Mouse (Mus musculus) heart, adult 2 months (tissue): ENCODE results near the gene Paqr8. TPM values are rescaled to one million over a fixed set of nuclear protein-coding genes. Genes with fewer than 3 reads are reported as not detected.
A peak's percentile ranks its signal among the peaks of the same experiment; 100 is the strongest.

Experiments used
- DNase-seq, 2 experiments: peaks; one replicate each; pipeline ENCODE4 v3.0.0; 2021
- H3K27ac ChIP-seq: fragments of 200-600 bp; 2 replicates; pipeline ENCODE4 v1.8.1; 2022
- H3K27me3 ChIP-seq: fragments of 200-500 bp; 2 replicates; pipeline ENCODE4 v1.6.1; 2012; ENCODE audit warnings: mild to moderate bottlenecking, low read length, inconsistent platforms, mixed read lengths; ENCODE audit not compliant: control insufficient read depth, insufficient read depth
- H3K36me3 ChIP-seq: fragments of 200-500 bp; 2 replicates; pipeline ENCODE4 v1.6.1; 2012; ENCODE audit warnings: low read length, inconsistent platforms; ENCODE audit not compliant: control insufficient read depth, insufficient read depth
- H3K4me1 ChIP-seq: fragments of 200-500 bp; 2 replicates; pipeline ENCODE4 v1.6.1; 2011; ENCODE audit warnings: low read length; ENCODE audit not compliant: control insufficient read depth, insufficient read depth
- H3K4me3 ChIP-seq: fragments of 200-600 bp; 2 replicates; pipeline ENCODE4 v1.8.1; 2022
- H3K79me2 ChIP-seq: fragments of 200-500 bp; replicated peaks from 2 replicates; pipeline ENCODE4 v1.6.1; 2012; ENCODE audit warnings: mild to moderate bottlenecking, inconsistent platforms, low read length, moderate library complexity, mixed read lengths; ENCODE audit not compliant: control insufficient read depth, insufficient read depth
- H3K9ac ChIP-seq: fragments of 200-500 bp; 2 replicates; pipeline ENCODE4 v1.6.1; 2012; ENCODE audit warnings: low read depth, mild to moderate bottlenecking, control low read depth, inconsistent platforms, low read length, mixed read lengths
- CTCF ChIP-seq: fragments of 200-600 bp; IDR thresholded peaks from 2 replicates; pipeline ENCODE4 v1.8.1; 2022; ENCODE audit warnings: antibody characterized with exemption, mild to moderate bottlenecking, moderate library complexity
- EP300 ChIP-seq: fragments of 200-500 bp; IDR thresholded peaks from 2 replicates; pipeline ENCODE4 v1.6.1; 2011; ENCODE audit warnings: low read depth, low read length, control low read depth; ENCODE audit not compliant: insufficient read depth
- POLR2A ChIP-seq: fragments of 200-500 bp; IDR thresholded peaks from 2 replicates; pipeline ENCODE4 v1.6.1; 2011; ENCODE audit warnings: mild to moderate bottlenecking, low read depth, low read length, control low read depth; ENCODE audit not compliant: insufficient read depth
- WGBS: fragments of 180-500 bp; shearing (Covaris S2); methylation state at CpG from one replicate; pipeline ENCODE4 v1.1.7; 2018; 5-methylcytosine and 5-hydroxymethylcytosine counted together
- intact Hi-C: fragments of 180-260 bp; cut with DNase I; formaldehyde crosslinking; loops from one replicate; pipeline ENCODE4 v1.15.1; 2025
- polyA plus RNA-seq: library from polyadenylated mRNA; depleted of rRNA; stranded (reverse); fragments of >200 nt; gene quantifications from 2 replicates; pipeline ENCODE4 v1.2.3, GENCODE M21; 2012
- total RNA-seq, 2 experiments: library from RNA; stranded (reverse); gene quantifications; 2 replicates each; pipeline ENCODE4 v1.2.3; 2021

Paqr8 gene
- total and polyA plus RNA-seq, 3 experiments, result 1.2 to 2.2 (median 2.0) TPM

DNA sequence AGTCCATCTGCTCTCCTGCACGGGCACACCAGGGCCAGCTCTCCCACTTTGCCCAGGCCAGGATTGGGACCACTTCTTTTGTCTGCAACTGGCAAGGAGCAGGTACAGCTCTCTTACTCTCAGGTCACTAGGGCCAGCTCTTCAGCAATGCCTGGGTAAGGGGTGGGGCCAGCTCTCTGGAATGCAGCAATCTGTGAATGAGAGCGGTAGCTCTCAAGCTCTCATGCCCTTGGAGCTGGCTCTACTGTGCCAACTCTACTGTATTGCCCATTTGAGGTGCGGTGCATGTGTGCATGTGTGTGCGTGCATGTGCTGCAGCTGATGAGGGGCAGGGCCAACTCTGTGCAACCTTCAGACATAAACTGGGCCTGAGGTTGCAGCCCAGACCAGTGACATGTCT lies 11.0 kb upstream of the Paqr8 start:
- no peaks in the 10 kb centered on the region for H3K4me1 ChIP-seq
- no peak overlapping the region for H3K9ac ChIP-seq
- 71% methylated on average over 4 of the region's 4 CpGs for whole genome bisulfite sequencing
- no peak for DNase-seq
- no peaks in the 10 kb centered on the region for H3K27me3 ChIP-seq
- H3K79me2 ChIP-seq, result no peaks in the 10 kb centered on the region
- TF ChIP-seq CTCF (no peak), EP300 (no peak), POLR2A (no peak)
- intact Hi-C loops, result no loop called here
- H3K36me3 ChIP-seq, result no peaks in the 10 kb centered on the region
- no peak overlapping the region for H3K4me3 ChIP-seq
- H3K27ac ChIP-seq, result no peak overlapping the region

DNA sequence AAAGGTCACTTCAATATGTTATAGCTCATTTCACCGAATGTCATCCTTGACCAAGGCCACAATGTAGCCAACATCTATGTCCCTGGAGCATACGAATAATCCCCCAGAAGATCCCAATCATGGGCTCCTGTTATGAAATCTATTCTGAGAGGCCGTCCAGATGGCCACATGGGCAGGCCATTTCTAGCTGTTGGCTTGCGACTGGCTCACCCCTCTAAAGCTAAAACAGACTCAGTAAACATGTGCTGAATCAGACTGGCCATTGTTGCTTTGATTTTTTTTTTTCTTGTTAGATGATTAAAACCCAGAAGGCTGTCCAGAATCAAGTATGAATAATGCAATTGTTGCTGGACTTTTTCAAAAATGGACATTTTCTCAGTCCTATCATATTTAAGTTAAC lies 7.3 kb upstream of the Paqr8 start:
- H3K27me3 ChIP-seq, result no peaks in the 10 kb centered on the region
- H3K27ac ChIP-seq, result no peak overlapping the region
- no peaks in the 10 kb centered on the region for H3K79me2 ChIP-seq
- H3K9ac ChIP-seq, result no peak overlapping the region
- intact Hi-C loops, result no loop called here
- H3K4me3 ChIP-seq, result no peak overlapping the region
- TF ChIP-seq EP300, result no peak
- TF ChIP-seq CTCF, result no peak
- TF ChIP-seq POLR2A, result no peak
- no peaks in the 10 kb centered on the region for H3K4me1 ChIP-seq
- no peak for DNase-seq
- 75% methylated on average over 4 of the region's 4 CpGs for WGBS
- H3K36me3 ChIP-seq, result no peaks in the 10 kb centered on the region

DNA sequence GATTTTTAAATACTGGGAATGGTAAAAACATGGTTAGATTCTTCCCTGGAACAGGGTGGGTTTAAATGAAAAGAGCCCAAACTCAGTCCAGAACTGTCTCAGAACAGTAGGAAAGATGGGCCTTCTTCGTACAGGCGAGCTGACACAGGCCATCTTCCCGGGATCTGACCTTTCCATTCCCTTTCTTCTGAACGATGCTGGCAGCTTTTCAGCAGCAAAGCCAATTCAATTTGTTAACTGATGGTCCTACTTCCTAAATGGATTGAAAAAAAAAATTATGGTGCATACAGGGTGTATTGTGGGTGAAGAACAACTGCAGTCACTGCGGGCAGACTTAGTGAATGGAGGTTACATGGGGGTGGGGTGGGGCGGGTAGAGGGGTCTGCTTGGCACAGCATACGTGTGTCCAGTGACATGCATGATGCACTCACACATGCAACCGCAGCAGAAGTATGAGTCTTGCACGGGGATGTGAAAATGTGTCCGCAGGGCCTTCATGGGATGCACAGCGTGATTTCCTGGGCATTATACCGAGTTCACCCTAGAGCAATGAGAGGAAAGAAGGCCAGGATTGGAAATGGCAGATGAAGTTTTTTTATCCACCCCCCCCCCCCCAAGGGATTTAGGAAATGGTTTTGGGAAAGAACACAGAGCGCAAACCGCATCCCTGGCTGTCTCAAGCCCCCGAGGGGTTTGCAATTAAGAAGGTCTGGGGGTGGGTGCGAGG lies 566 bp upstream of the Paqr8 start:
- Histone ChIP-seq H3K27ac (peak overlapping the region; percentile 71), H3K9ac (peak overlapping the region; percentile 35), H3K4me3 (peak overlapping the region; percentile 83), H3K4me1 (0 out of 2 replicates have a peak, but pooled peaks cover 2% of the 10 kb centered on the region), H3K36me3 (no peaks in the 10 kb centered on the region), H3K79me2 (no peaks in the 10 kb centered on the region), H3K27me3 (no peaks in the 10 kb centered on the region)
- WGBS, result 25% methylated on average over 16 of the region's 16 CpGs
- no peak for DNase-seq
- intact Hi-C loops, result loop anchor here (2.0 kb wide), 2 partner anchors 69 to 277 kb away; partner anchors contain the start of gene Mcm3
- no peak for TF ChIP-seq EP300
- TF ChIP-seq POLR2A, result no peak
- no peak for TF ChIP-seq CTCF

DNA sequence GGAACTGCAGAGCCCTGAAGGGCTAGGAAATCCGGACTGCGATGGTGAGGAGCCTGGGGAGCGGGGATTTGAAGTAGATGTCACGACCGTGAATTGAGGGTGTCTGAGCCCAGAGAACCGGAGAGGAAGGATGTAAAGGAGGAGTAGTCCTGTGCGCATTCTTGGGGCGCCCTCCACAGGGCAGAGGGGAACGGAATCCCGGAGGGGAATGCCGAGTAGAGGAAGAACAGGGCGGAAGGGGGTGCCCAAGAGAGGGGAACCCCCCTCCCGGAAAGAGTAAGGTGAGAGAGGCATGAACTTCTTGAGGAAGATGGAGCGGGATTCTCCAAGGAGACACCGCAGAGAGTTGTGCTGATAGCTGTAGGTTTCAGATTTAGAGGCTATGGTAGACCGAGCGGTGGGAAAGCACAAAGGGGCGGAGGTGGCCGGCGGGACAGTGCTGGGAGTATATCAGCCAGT lies 564 bp downstream of the Paqr8 start:
- TF ChIP-seq CTCF (peak; percentile 55), POLR2A (no peak)
- Histone ChIP-seq H3K79me2 (no peaks in the 10 kb centered on the region), H3K4me3 (peak overlapping the region; percentile 83), H3K9ac (peak overlapping the region; percentile 71), H3K36me3 (no peaks in the 10 kb centered on the region), H3K27me3 (no peaks in the 10 kb centered on the region), H3K27ac (peak overlapping the region; percentile 71), H3K4me1 (0 out of 2 replicates have a peak, but pooled peaks cover 2% of the 10 kb centered on the region)
- 2% methylated on average over 20 of the region's 20 CpGs for WGBS
- DNase-seq, result peak; percentile 59 to 71
- intact Hi-C loops, result loop anchor here (2.0 kb wide), 2 partner anchors 70 to 278 kb away; partner anchors contain the start of gene Mcm3

DNA sequence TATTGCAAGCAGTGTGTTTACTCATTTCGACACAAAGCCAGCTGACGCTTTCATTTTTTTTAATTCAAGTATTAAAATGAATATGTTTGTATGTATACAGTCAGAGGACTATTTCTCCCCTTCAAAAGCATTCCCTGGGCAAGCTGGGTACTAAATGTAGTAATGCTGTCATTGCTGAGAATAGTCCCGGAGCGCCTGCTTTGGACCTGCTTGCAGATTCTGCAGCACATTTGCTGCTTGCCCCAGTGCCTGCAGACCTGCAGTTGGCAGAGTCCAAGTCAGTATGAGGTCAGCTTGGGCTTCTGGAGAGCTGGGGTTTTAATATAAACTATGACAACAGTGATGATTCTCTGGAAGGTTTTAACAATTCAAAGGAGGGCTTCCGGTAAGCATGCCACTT lies 2.7 kb downstream of the Paqr8 start:
- DNase-seq, result no peak
- WGBS, result 81% methylated on average over 5 of the region's 5 CpGs
- Histone ChIP-seq H3K4me1 (0 out of 2 replicates have a peak, but pooled peaks cover 2% of the 10 kb centered on the region), H3K9ac (no peak overlapping the region), H3K27me3 (no peaks in the 10 kb centered on the region), H3K36me3 (no peaks in the 10 kb centered on the region), H3K79me2 (no peaks in the 10 kb centered on the region), H3K27ac (no peak overlapping the region), H3K4me3 (no peak overlapping the region)
- intact Hi-C loops, result no loop called here
- TF ChIP-seq EP300, result no peak
- no peak for TF ChIP-seq POLR2A

DNA sequence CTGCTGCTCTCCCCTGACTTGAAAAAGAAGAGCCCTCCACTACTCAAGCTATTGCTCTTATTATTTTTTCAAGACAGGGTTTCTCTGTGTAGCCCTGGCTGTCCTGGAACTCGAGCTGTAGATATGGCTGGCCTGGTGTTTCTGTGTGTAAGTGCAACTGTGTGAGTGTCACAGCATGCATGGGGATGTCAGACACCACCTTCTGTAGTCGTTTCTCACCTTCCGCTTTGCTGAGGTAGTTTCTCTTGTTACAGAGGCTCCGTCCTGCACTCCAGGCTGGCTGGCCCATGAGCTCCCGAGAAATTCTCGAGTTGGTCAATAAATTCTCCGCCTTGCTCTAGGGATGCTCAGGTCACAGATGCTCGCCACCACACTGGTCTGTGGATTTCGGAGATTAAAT lies 8.0 kb downstream of the Paqr8 start:
- DNase-seq, result no peak
- Histone ChIP-seq H3K27me3 (no peaks in the 10 kb centered on the region), H3K36me3 (no peaks in the 10 kb centered on the region), H3K79me2 (no peaks in the 10 kb centered on the region), H3K9ac (no peak overlapping the region), H3K4me3 (no peak overlapping the region), H3K4me1 (no peaks in the 10 kb centered on the region), H3K27ac (no peak overlapping the region)
- intact Hi-C loops, result no loop called here
- TF ChIP-seq POLR2A, result no peak
- no peak for TF ChIP-seq EP300
- TF ChIP-seq CTCF, result no peak
- WGBS, result 78% methylated on average over 9 of the region's 9 CpGs
